19 mouse cellular contexts compared by ENCODE assay signal in genomic region chr19:42689321-42689720, GRCm38 (mm10).
A peak's percentile ranks its signal among the peaks of the same experiment; 100 is the strongest.
DNase-seq lines count a peak whose midpoint lies in the region.
"Had no signal": no experiment of that assay in that cellular context is flagged by ENCODE, and none has a peak within 500 bp of the region (broad histone marks: within the 10 kb centered on the region; RNA-seq: fewer than 3 reads in every experiment).

No protein-coding gene starts in this region.

- intact Hi-C loops in left cerebral cortex, postnatal 25 days (cut with DNase I): no loop called here

- DNase-seq in frontal cortex, adult 2 months (ENCODE audit: extremely low spot score in 1 of 2, low spot score in 1 of 2): peak; percentile 58 to 61
- no peak for DNase-seq in frontal cortex, postnatal 25 days (ENCODE audit: low spot score in 2 of 2)
- peak; percentile 32 to 81 for DNase-seq in left cerebral cortex, postnatal 25 days (ENCODE audit: low spot score in 2 of 2)
- DNase-seq in left cerebral cortex, adult 18-20 months (ENCODE audit: low spot score in 2 of 2): no peak
- DNase-seq in right cerebral cortex, postnatal 10 days (ENCODE audit: low spot score in 2 of 2): peak; percentile 58 to 77
- DNase-seq in right cerebral cortex, postnatal 25 days: no peak
- no peak for DNase-seq in retina, embryonic 14.5 days (ENCODE audit: low spot score)
- DNase-seq: adrenal gland, postnatal 25 days; cerebellum, adult 18-20 months; gastrocnemius, adult 2 months; gastrocnemius, postnatal 36 days; heart, adult 18-20 months; heart, postnatal 36 days; layer of hippocampus, postnatal 36 days; lung, embryonic 14.5 days; lung, postnatal 14 days; midbrain, embryonic 14.5 days; thymus, adult 2 months; thymus, postnatal 36 days had no signal

Comparison
In these comparisons a context has a peak if more than half of its experiments do, and no peak if none do; other contexts are left out.
1. DNase-seq: peak in frontal cortex, adult 2 months (2 of 2), left cerebral cortex, postnatal 25 days (2 of 2) and right cerebral cortex, postnatal 10 days (2 of 2); none in frontal cortex, postnatal 25 days (0 of 2), left cerebral cortex, adult 18-20 months (0 of 2), right cerebral cortex, postnatal 25 days (single experiment) and retina, embryonic 14.5 days (single experiment).